9 mouse cellular contexts compared by ENCODE assay signal in genomic region chr16:17858592-17858991, GRCm38 (mm10). TPM values are rescaled to one million over a fixed set of nuclear protein-coding genes. Genes with fewer than 3 reads are reported as not detected.
DNase-seq lines count a peak whose midpoint lies in the region; ATAC-seq and TF ChIP-seq lines count a peak whose summit lies in the region.
"Had no signal": no experiment of that assay in that cellular context is flagged by ENCODE, and none has a peak within 500 bp of the region (broad histone marks: within the 10 kb centered on the region; RNA-seq: fewer than 3 reads in every experiment).

No protein-coding gene starts in this region.

- peak; percentile 63; the same call in 1 of the 2 replicates for ATAC-seq in neural tube, embryonic 13.5 days (ENCODE audit: low read depth)

- H3K36me3 ChIP-seq in neural tube, embryonic 13.5 days = peaks cover 70% of the 10 kb centered on the region
- peaks cover 3% of the 10 kb centered on the region; the same call in 1 of the 2 replicates for H3K36me3 ChIP-seq in splenic B cell, adult 2 months (ENCODE audit: control insufficient read depth, insufficient read depth, low read length, poor library complexity, severe bottlenecking)

- intact Hi-C loops in gastrocnemius, adult 2 months (cut with DNase I) = loop anchor here (5.0 kb wide), 1 partner anchor 79 kb away; no protein-coding TSS in a partner anchor

- no peak overlapping the region for H3K4me3 ChIP-seq in gastrocnemius, adult 2 months
- H3K4me3 ChIP-seq in neural tube, embryonic 13.5 days = no peak overlapping the region

- no peak overlapping the region for H3K27ac ChIP-seq in gastrocnemius, adult 2 months
- H3K27ac ChIP-seq in neural tube, embryonic 13.5 days (replicated peaks) = no peak overlapping the region

- no peak overlapping the region for H3K9ac ChIP-seq in neural tube, embryonic 13.5 days

- no peaks in the 10 kb centered on the region for H3K4me1 ChIP-seq in neural tube, embryonic 13.5 days (replicated peaks)

- no peak for DNase-seq in gastrocnemius, adult 2 months
- DNase-seq in gastrocnemius, postnatal 4 days (ENCODE audit: low spot score in 2 of 2) = no peak
- no peak for DNase-seq in neural tube, embryonic 10.5 days (ENCODE audit: extremely low spot score, low spot score)
- peak; percentile 57 to 69 for DNase-seq in cerebellum, postnatal 25 days
- peak; percentile 44 for DNase-seq in splenic B cell, adult 2 months (ENCODE audit: low read depth, low spot score)
- no peak for DNase-seq in spleen, postnatal 36 days (ENCODE audit: low spot score in 2 of 2)
- DNase-seq in testis, postnatal 14 days (ENCODE audit: low spot score) = no peak
- DNase-seq: adrenal gland, postnatal 10 days had no signal

- no peaks in the 10 kb centered on the region for H3K9me3 ChIP-seq in neural tube, embryonic 13.5 days

- no peak overlapping the region for H3K4me2 ChIP-seq in neural tube, embryonic 13.5 days

- H3K27me3 ChIP-seq in neural tube, embryonic 13.5 days = no peaks in the 10 kb centered on the region
- H3K27me3 ChIP-seq in splenic B cell, adult 2 months (ENCODE audit: control insufficient read depth, insufficient read depth, low read length, poor library complexity, severe bottlenecking) = no peaks in the 10 kb centered on the region

- peak; percentile 58 for TF ChIP-seq CTCF in gastrocnemius, adult 2 months (IDR thresholded peaks at IDR 0.05)

RNA-seq across cellular contexts. Expression of gene Car15, which starts 20.4 kb away (rescaled TPM):
- total RNA-seq in gastrocnemius, adult 2 months (2021) = 1 to 10 TPM; 1.3 to 2.1 TPM
- total RNA-seq in gastrocnemius, postnatal 4 days (2021) = under 1 TPM; 0.83 to 0.98 TPM
- polyA plus RNA-seq in neural tube, embryonic 13.5 days (2015; fragmentation: Nextera tagmentation; extraction: Ambion mirVana) = 3.2 and 5.8 TPM in 2 replicates

RNA-seq across cellular contexts. Expression of gene B830017H08Rik, which starts 25.7 kb away (rescaled TPM):
- not detected for total RNA-seq in gastrocnemius, adult 2 months (2021)
- under 1 TPM in 1 of 2 experiments, not detected in 1; 0.25 TPM for total RNA-seq in gastrocnemius, postnatal 4 days (2021)
- 1.7 and 1.9 TPM in 2 replicates for polyA plus RNA-seq in neural tube, embryonic 13.5 days (2015; fragmentation: Nextera tagmentation; extraction: Ambion mirVana)
- total RNA-seq: adrenal gland, postnatal 10 days had no signal

RNA-seq across cellular contexts. Expression of gene Gm20518, which starts 32.9 kb away (rescaled TPM):
- under 1 TPM; 0.15 to 0.56 TPM for total RNA-seq in gastrocnemius, adult 2 months (2021)
- total RNA-seq in gastrocnemius, postnatal 4 days (2021) = under 1 TPM; 0.29 to 0.36 TPM
- polyA plus RNA-seq in neural tube, embryonic 13.5 days (2015; fragmentation: Nextera tagmentation; extraction: Ambion mirVana) = 0.47 and 0.49 TPM in 2 replicates

RNA-seq across cellular contexts. Expression of gene Tssk1, which starts 35.4 kb away (rescaled TPM):
- under 1 TPM; 0.10 to 0.17 TPM for total RNA-seq in gastrocnemius, adult 2 months (2021)
- total RNA-seq in gastrocnemius, postnatal 4 days (2021) = under 1 TPM; 0.07 to 0.08 TPM
- 0.07 and 0.10 TPM in 2 replicates for polyA plus RNA-seq in neural tube, embryonic 13.5 days (2015; fragmentation: Nextera tagmentation; extraction: Ambion mirVana)

RNA-seq across cellular contexts. Expression of gene Dgcr2, which starts 39.8 kb away (rescaled TPM):
- total RNA-seq in gastrocnemius, adult 2 months (2021) = 10 to 100 TPM; 22.2 to 26.4 TPM
- 10 to 100 TPM; 52.3 to 54.2 TPM for total RNA-seq in gastrocnemius, postnatal 4 days (2021)
- polyA plus RNA-seq in neural tube, embryonic 13.5 days (2015; fragmentation: Nextera tagmentation; extraction: Ambion mirVana) = 86.3 and 89.6 TPM in 2 replicates

Comparison
In these comparisons a context has a peak if more than half of its experiments do, and no peak if none do; other contexts are left out.
1. DNase-seq: peak in cerebellum, postnatal 25 days (2 of 2) and splenic B cell, adult 2 months (single experiment); none in gastrocnemius, adult 2 months (single experiment), gastrocnemius, postnatal 4 days (0 of 2), neural tube, embryonic 10.5 days (single experiment), spleen, postnatal 36 days (0 of 2) and testis, postnatal 14 days (single experiment).